Mouse (Mus musculus) liver, adult (tissue): Measurements from ENCODE around the gene March10.

ENCODE experiments used
- GATA4 ChIP-seq: IDR thresholded peaks from 2 replicates; pipeline ENCODE4 v1.6.1; 2014; ENCODE audit warnings: mild to moderate bottlenecking, low read length; ENCODE audit not compliant: insufficient replicate concordance

March10 gene

DNA sequence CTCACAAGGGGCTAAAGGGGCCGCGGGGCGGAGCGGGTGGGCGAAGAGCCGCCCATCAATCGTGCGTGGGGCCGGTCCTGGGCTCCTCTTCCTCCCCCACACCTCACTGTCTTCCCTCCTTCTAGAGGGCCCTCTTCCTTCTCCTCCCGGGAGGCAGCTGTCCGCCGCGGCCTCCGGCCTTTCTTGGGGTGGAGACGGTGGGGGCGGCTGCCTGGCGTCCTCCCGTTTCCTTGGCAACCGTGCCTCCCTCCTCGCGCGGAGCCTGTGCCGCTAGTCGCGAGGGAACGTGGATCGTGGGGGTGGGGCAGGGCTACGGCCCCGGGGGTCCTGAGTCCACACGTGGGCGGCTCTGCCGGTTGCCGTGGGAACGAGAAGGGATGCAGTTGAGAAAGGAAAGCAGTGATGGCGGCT, at the start of gene March10:
Gene March10 (minus strand): TSS at position 239 of the 411 bp plus-strand sequence.
- no peak for TF ChIP-seq GATA4

DNA sequence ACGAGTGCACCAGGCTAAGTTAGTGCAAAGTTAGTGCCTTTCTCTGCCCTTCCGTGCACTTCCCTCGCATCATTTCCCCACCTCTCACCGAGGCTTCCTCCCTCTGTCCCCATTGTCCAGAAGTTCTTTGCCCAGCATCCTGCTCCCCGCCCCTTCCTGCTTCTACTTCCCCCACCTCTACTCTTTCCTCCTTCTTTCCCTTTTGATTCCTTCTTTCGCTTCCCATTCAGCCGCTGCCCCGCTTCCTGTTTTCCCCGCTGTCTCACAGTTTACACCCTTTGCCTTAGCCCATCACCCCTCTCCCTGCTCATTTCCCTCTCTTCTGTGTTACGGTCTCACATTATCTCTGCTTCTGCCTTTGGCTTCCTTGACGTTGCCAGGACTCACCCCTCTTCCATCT, 49.8 kb upstream of the March10 start:
- no peak for TF ChIP-seq GATA4

DNA sequence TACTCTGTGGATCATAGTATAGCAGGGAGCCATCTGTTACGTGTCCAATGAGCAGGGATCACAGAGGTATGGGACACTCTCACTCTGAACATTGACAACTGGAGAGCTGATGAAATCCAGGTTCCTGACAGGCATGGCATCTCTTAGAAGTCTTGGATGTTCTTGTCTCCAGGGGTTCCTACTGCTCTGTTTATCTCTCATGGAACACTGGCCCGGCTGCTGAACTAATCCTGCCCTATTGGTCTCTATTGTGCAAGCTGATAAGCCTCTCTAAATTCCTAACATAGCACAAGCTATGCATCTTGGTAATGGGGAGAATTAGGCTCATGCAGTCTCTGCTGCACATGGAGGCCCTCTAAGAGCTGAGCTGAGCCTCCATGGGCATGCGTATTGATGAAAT, 48.5 kb upstream of the March10 start:
- TF ChIP-seq GATA4 = no peak

DNA sequence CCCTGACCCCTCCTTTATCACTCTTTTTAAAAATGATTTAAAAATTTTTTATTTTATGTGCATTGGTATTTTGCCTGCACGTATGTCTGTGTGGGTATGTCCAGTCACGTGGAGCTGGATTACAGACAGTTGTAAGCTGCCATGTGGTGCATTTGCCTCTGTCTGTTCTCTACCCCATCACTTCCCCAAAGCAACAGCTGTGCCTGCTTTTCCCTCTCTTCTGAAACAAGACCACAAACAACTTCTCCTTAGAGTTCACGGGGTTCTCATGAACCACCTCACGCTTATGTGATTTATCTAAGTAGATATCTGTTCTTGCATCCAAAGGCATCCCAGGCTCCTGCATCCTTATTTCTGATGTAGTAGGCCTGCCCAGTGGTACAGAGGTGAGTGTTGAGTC, 45.8 kb upstream of the March10 start:
- no peak for TF ChIP-seq GATA4

DNA sequence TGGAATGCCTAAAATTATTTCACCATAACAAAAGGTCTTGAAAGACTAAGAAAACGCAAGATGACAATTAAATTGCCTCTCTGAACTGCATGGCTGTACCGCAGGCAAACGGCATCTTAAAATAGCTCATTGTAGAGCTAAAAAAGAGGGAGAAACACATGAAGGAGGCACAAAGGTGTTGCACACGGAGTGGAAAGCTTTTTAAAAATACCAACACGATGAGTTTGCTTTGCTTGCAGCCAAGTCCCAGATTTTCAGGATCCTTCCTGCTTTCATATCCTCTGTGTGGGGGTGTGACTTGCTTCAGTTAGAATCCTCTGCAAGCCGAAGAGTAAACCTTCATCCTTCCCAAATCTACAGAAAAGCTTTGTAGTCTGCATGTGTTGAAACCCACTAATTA, 41.0 kb upstream of the March10 start:
- TF ChIP-seq GATA4 = no peak

DNA sequence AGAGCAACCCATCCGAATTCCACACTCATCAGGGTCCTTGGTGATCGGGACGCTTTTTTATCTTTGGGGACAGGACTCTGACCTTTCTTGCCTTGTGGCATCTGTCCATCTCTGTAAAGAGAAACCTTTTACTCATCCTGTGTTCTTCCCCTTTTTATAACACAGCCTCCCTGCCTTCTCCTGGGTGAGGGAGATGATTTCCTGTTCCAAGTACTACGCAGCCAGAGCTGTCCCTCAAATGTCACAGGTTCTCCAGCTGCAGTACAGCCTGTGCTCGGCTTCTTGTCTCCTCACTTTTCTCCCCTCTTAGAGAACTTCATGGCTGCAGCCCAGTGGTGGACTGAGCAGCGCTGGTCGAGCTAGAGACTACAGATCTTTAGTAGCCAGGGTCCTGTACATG, 40.1 kb upstream of the March10 start:
- no peak for TF ChIP-seq GATA4

DNA sequence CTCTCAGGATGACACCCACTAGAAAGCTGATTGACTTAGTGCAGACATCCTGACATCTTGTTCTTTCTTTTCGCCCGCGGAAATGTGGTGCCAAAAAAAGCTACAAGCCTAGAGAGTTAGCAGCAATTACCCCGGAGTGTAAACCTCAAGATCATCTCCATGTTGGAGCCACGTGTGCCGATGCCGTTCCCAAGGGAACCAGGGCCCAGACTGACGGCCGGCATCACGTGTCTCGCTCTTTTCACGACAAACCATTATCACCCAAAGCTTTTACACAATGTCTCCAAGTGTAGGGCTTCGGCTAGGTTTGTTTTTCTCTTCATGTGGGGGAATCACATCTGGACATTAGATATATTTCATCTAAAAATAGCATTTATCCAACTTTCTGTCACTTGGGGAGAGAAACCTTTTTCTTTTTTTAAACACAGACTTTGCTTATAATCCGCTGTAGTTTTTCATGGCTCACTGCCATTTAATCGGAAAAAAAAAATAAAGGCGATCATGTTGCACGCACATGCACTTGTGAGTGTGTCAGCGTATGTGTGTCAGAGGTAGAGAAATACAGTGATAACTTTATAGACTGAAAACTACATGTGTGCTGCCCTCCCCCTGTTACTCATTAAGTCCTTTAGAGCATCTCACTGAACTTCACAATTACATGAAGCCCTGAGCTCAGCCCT, 39.2 kb upstream of the March10 start:
- TF ChIP-seq GATA4 = no peak

DNA sequence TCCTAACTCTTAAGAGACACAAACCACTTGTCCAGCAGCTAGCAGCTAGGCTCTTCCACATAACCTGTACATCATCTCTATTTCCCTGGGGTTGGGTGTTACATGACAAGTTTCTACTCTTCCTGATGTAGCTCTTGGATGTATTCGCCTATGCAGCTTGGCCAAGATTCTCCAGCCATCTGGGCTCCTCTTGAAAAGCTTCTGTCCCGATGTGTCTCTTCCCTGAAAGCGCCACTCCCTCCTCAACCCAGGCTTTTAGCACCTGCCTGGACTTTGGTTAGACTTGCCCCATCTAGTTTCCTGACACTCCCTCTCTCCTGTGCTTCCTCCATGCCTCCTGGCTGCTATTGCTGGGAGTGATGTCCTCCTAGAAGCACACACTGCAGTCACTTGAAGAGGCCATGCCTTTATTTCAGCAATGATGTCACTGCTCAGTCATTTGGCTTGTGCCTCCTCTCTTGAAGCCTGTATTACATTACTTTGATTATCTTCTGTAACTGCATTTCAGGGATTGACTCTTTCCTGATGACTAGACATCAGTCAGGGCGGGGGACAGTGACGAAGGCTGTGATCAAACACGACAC, 38.3 kb upstream of the March10 start:
- TF ChIP-seq GATA4 = no peak

DNA sequence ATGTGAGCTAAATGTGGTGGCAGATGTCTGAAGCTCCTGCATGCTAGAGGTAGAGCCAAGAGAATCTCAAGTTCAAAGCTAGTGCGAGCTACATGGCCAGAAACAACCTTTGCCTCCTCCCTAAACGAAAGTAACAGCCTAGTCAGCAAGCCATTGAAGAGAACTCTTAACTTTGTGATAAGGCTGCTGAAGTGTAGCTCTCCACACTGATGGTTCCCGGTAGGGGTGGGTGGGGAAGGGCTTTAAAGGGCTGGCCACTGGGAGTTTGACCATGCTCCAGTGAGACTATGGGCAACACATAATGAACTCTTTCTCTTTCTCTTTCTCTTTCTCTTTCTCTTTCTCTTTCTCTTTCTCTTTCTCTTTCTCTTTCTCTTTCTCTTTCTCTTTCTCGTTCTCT, 35.9 kb upstream of the March10 start:
- no peak for TF ChIP-seq GATA4

DNA sequence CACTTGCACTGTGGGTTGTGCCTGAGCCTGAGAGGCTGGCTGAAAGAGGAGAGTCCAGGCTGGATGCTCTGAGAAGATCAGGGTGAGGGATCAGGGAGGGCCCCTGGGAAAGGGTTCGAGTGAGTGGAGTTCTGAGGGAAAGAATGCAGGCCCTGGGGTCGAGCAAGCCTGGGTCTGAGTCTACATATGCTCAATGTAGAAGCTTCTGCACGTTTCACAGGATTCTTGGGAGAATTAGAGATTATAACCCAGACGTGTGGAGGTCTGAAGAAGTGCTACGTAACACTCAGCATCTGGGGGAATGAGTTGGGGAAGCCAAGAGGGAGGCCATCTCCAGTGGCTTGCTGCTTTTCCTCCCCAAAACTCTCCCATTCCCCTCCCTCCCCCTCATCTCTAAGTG, 34.4 kb upstream of the March10 start:
- no peak for TF ChIP-seq GATA4

DNA sequence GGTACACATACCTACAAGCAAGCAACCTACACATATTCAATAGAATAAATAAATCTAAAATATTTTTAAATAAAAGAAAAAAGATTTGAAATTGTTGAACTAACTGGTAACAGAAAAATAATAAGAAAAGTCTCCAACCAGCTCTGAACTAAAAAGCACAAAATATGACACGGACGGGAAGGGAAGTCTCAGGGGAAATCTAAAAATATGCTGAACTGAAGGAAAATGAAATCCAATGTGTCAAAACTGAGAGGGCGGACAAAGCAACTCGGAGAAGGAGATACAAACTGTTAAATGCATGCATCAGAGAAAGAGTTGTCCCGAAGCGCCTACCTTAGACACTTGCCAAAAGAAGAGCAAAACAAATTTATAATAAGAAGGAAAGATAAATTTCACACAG, 28.9 kb upstream of the March10 start:
- no peak for TF ChIP-seq GATA4

DNA sequence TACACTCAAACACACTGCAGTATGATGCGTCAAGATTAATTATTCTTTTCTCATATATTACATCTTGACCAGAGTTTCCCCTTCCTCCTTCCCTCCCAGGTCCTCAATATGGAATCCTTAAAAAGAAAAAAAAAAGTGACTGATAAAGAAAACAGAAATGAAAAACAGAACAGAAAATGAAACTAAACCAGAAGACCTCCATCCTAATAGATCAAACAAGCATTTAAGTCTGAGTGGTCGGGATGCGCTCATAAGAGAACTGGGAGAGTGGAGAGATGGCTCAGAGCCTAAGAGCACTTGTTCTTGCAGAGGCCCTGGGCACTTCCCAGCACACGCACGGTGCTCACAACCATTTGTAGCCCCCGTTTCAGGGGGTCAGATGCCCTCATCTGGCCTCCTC, 28.5 kb upstream of the March10 start:
- no peak for TF ChIP-seq GATA4

DNA sequence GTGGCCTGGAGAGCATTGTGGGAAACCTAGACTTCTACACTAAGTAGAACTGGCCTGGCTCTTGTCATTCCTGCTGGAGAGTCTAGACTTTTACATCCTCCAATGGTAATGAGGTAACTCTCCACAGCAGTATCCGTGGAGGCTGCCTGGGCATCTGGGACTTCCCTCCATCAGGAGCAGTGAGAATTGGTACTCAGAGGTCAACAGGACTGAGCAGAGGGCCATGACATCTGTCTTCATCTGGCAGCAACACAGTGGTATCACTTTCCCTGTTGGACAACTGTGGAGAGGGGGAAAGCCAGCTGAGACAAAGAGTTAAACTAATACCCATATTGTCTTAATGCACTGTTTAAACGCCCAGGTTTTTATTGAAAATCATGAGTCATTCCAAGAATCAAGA, 26.2 kb upstream of the March10 start:
- TF ChIP-seq GATA4 = no peak

DNA sequence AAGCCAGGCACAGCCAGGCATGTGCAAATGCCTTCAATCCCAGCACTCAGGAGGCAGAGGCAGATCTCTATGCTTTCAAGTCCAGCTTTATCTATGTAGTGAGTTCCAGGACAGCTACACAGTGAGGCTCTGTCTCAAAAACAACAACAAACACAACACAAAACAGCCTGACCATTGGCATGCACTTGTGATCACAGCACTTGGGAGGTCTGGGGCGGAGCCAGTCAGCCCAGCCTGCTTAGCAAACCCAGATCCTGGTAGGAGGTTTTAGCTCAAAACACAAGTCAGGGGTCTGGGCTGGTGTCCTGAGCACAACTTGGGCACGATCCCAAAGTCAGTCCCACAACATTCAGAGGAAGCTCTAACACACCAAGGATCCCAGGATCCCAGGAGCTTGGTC, 18.2 kb upstream of the March10 start:
- TF ChIP-seq GATA4 = no peak

DNA sequence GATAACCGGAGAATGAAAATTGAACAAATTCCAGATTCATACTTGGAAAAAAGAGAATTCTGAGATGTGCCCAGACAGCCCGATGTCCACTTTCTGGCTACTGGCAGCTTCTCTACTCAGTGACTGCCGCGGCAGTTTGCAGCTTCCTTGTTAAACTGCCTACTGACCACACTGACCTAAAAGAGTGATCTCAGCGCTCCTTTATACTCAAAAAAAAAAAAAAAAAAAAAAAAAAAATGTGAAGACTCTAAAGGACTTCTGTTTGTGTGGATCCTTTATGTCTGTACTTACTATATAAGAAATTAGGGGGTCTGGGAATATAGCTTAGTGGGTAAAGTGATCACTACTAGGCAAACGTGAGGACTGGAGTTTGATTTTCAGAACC, 17.8 kb upstream of the March10 start:
- TF ChIP-seq GATA4 = no peak

DNA sequence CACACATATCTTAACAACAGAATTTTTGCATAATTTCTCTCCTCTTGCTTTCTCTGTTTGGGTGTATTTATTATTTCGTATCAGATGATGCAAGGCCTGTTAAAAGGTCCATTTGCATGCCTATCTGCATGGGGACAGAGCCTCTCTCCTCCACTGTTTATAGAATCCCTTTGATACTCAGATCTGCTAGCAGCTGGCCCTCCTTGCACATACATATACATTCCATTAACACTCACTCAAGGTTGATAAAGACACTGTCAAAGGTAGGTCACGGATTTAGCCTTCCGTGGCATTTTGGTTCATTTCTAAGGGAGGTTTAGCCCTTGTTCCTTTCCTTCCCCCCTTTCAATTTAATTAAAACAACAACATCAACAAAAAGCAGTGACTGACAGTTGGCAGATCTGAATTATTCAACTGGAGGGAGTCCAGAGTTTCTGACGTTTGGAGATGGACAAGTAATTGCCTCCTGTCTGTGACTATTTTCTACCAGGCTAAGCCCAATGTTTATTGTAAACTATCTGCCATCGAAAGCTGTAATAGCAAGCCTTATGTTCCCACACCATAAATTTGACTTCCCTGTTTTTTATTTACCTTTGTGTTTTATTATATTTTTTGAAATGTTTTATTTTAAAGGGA, 17.3 kb upstream of the March10 start:
- no peak for TF ChIP-seq GATA4

DNA sequence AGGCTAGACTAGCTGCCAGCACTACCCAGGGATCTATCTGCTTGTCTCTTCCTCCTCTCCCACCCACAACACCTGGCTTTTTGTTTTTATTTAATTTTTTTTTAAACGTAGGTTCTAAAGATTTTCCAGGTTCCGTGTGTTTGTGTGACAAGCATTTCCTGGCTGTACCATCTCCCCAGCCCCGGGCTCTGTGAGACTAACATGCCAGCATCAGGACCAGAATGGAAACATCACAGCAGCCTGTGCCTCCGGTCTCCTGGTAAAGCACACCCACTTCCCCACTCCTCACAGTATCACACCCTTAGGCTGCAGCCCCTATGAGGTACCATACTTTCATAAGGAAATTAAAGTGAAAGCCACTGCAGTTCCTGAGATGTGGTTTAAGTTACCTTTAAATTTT, 16.1 kb upstream of the March10 start:
- TF ChIP-seq GATA4 = no peak
